Mouse (Mus musculus): Measurements from ENCODE around the gene Tssk3. TPM values are rescaled to one million over a fixed set of nuclear protein-coding genes. Genes with fewer than 3 reads are reported as not detected.

Gene Tssk3
- polyA plus RNA-seq, 1 experiment from 2014 or later: not detected

- no peaks in the 10 kb centered on the region for H3K9me3 ChIP-seq
- H3K27me3 ChIP-seq (ENCODE audit: poor library complexity, severe bottlenecking): peaks cover 15% of the 10 kb centered on the region
- H3K27ac ChIP-seq: peak overlapping the region; percentile 41; the same call in 1 of the 2 replicates
- no peak for DNase-seq (ENCODE audit: extremely low spot score, low spot score)
- H3K4me3 ChIP-seq: no peak overlapping the region
- H3K4me1 ChIP-seq: peaks cover 50% of the 10 kb centered on the region
- 58% methylated on average over 6 of the region's 6 CpGs for WGBS
- H3K36me3 ChIP-seq (replicated peaks): no peaks in the 10 kb centered on the region
Measured at GRCm38 (mm10) chr4:129496631-129497030, 5.8 kb upstream of the Tssk3 start.

- Histone ChIP-seq H3K9me3 (no peaks in the 10 kb centered on the region), H3K4me1 (peaks cover 50% of the 10 kb centered on the region), H3K4me3 (no peak overlapping the region), H3K36me3 (replicated peaks) (no peaks in the 10 kb centered on the region), H3K27me3 (ENCODE audit: poor library complexity, severe bottlenecking) (peaks cover 22% of the 10 kb centered on the region), H3K27ac (peak overlapping the region; percentile 44; the same call in 1 of the 2 replicates)
- WGBS: 42% methylated on average over 16 of the region's 16 CpGs
- DNase-seq (ENCODE audit: extremely low spot score, low spot score): no peak
Measured at GRCm38 (mm10) chr4:129495672-129496562, 5.1 kb upstream of the Tssk3 start.

GRCm38 (mm10) chr4:129494681-129495080 lies 3.9 kb upstream of the Tssk3 start:
- DNase-seq (ENCODE audit: extremely low spot score, low spot score): no peak
- Histone ChIP-seq H3K27ac (no peak overlapping the region), H3K4me3 (no peak overlapping the region), H3K36me3 (replicated peaks) (no peaks in the 10 kb centered on the region), H3K4me1 (peaks cover 43% of the 10 kb centered on the region), H3K9me3 (no peaks in the 10 kb centered on the region), H3K27me3 (ENCODE audit: poor library complexity, severe bottlenecking) (peaks cover 35% of the 10 kb centered on the region)
- WGBS: 74% methylated on average over 7 of the region's 7 CpGs

- WGBS: 90% methylated on average over 1 of the region's 1 CpGs
- Histone ChIP-seq H3K4me3 (no peak overlapping the region), H3K27ac (no peak overlapping the region), H3K36me3 (replicated peaks) (peaks cover 95% of the 10 kb centered on the region), H3K27me3 (ENCODE audit: poor library complexity, severe bottlenecking) (no peaks in the 10 kb centered on the region), H3K9me3 (no peaks in the 10 kb centered on the region), H3K4me1 (peaks cover 4% of the 10 kb centered on the region; the same call in 1 of the 2 replicates)
- no peak for DNase-seq (ENCODE audit: extremely low spot score, low spot score)
Measured at GRCm38 (mm10) chr4:129481090-129481489, 9.7 kb downstream of the Tssk3 start.

GRCm38 (mm10) chr4:129479863-129480262 lies 11.0 kb downstream of the Tssk3 start:
- DNase-seq (ENCODE audit: extremely low spot score, low spot score): no peak
- H3K36me3 ChIP-seq (replicated peaks): peaks cover 94% of the 10 kb centered on the region

GRCm38 (mm10) chr4:129476047-129476446 lies 14.8 kb downstream of the Tssk3 start:
- 89% methylated on average over 11 of the region's 11 CpGs for WGBS
- Histone ChIP-seq H3K4me3 (no peak overlapping the region), H3K36me3 (replicated peaks) (peaks cover 91% of the 10 kb centered on the region), H3K27me3 (ENCODE audit: poor library complexity, severe bottlenecking) (no peaks in the 10 kb centered on the region), H3K4me1 (no peaks in the 10 kb centered on the region), H3K9me3 (no peaks in the 10 kb centered on the region), H3K27ac (no peak overlapping the region)
- DNase-seq (ENCODE audit: extremely low spot score, low spot score): no peak

More at GRCm38 (mm10) chr4:129479863-129480262, 11.0 kb downstream of the Tssk3 start:
- no peak overlapping the region for H3K4me3 ChIP-seq
- no peak overlapping the region for H3K27ac ChIP-seq
- no peaks in the 10 kb centered on the region for H3K9me3 ChIP-seq
- H3K27me3 ChIP-seq (ENCODE audit: poor library complexity, severe bottlenecking): no peaks in the 10 kb centered on the region
- WGBS: 91% methylated on average over 3 of the region's 3 CpGs
- peaks cover 4% of the 10 kb centered on the region; the same call in 1 of the 2 replicates for H3K4me1 ChIP-seq

GRCm38 (mm10) chr4:129464286-129464815 lies 26.5 kb downstream of the Tssk3 start:
- Histone ChIP-seq H3K27ac (no peak overlapping the region), H3K27me3 (ENCODE audit: poor library complexity, severe bottlenecking) (no peaks in the 10 kb centered on the region), H3K4me1 (peaks cover 17% of the 10 kb centered on the region), H3K9me3 (no peaks in the 10 kb centered on the region), H3K4me3 (no peak overlapping the region), H3K36me3 (replicated peaks) (peaks cover 55% of the 10 kb centered on the region)
- no peak for DNase-seq (ENCODE audit: extremely low spot score, low spot score)
- WGBS: 84% methylated on average over 4 of the region's 4 CpGs

GRCm38 (mm10) chr4:129463097-129464059 lies 27.4 kb downstream of the Tssk3 start:
- Histone ChIP-seq H3K4me1 (peaks cover 17% of the 10 kb centered on the region), H3K27me3 (ENCODE audit: poor library complexity, severe bottlenecking) (no peaks in the 10 kb centered on the region), H3K27ac (no peak overlapping the region), H3K9me3 (no peaks in the 10 kb centered on the region), H3K4me3 (no peak overlapping the region), H3K36me3 (replicated peaks) (peaks cover 45% of the 10 kb centered on the region)
- DNase-seq (ENCODE audit: extremely low spot score, low spot score): no peak
- 89% methylated on average over 24 of the region's 24 CpGs for WGBS

- Histone ChIP-seq H3K4me1 (peaks cover 17% of the 10 kb centered on the region), H3K4me3 (peak overlapping the region; percentile 77), H3K9me3 (no peaks in the 10 kb centered on the region), H3K27me3 (ENCODE audit: poor library complexity, severe bottlenecking) (no peaks in the 10 kb centered on the region), H3K36me3 (replicated peaks) (peaks cover 33% of the 10 kb centered on the region), H3K27ac (peak overlapping the region; percentile 89)
- WGBS: 52% methylated on average over 3 of the region's 3 CpGs
- no peak for DNase-seq (ENCODE audit: extremely low spot score, low spot score)
Measured at GRCm38 (mm10) chr4:129462118-129462517, 28.7 kb downstream of the Tssk3 start.

GRCm38 (mm10) chr4:129461183-129461960 lies 29.4 kb downstream of the Tssk3 start, which contains the start of gene Bsdc1:
Gene Bsdc1 (plus strand): TSS chr4:129461581.
- DNase-seq (ENCODE audit: extremely low spot score, low spot score): peak; percentile 100
- peak within 1 kb of the TSS; percentile 89 for H3K27ac ChIP-seq
- no peaks in the 10 kb centered on the region for H3K9me3 ChIP-seq
- peaks cover 17% of the 10 kb centered on the region for H3K4me1 ChIP-seq
- H3K4me3 ChIP-seq: peak within 1 kb of the TSS; percentile 77
- no peaks in the 10 kb centered on the region for H3K27me3 ChIP-seq (ENCODE audit: poor library complexity, severe bottlenecking)
- H3K36me3 ChIP-seq (replicated peaks): peaks cover 25% of the 10 kb centered on the region
- under 1% methylated on average over 46 of the region's 46 CpGs for WGBS

- Histone ChIP-seq H3K4me1 (peaks cover 17% of the 10 kb centered on the region), H3K9me3 (no peaks in the 10 kb centered on the region), H3K27me3 (ENCODE audit: poor library complexity, severe bottlenecking) (no peaks in the 10 kb centered on the region), H3K27ac (peak overlapping the region; percentile 89), H3K4me3 (peak overlapping the region; percentile 77), H3K36me3 (replicated peaks) (peaks cover 20% of the 10 kb centered on the region)
- DNase-seq (ENCODE audit: extremely low spot score, low spot score): no peak
- WGBS: under 1% methylated on average over 4 of the region's 4 CpGs
Measured at GRCm38 (mm10) chr4:129460827-129461182, 30.0 kb downstream of the Tssk3 start.

- H3K4me3 ChIP-seq: no peak overlapping the region
- no peaks in the 10 kb centered on the region for H3K9me3 ChIP-seq
- H3K4me1 ChIP-seq: peaks cover 17% of the 10 kb centered on the region
- no peak for DNase-seq (ENCODE audit: extremely low spot score, low spot score)
- peaks cover 9% of the 10 kb centered on the region for H3K36me3 ChIP-seq (replicated peaks)
- over 99% methylated on average over 3 of the region's 3 CpGs for WGBS
- no peak overlapping the region for H3K27ac ChIP-seq
- no peaks in the 10 kb centered on the region for H3K27me3 ChIP-seq (ENCODE audit: poor library complexity, severe bottlenecking)
Measured at GRCm38 (mm10) chr4:129459726-129460125, 31.1 kb downstream of the Tssk3 start.

Measured in forebrain, embryonic 10.5 days (tissue).